Mouse (Mus musculus) right cerebral cortex, postnatal 25 days (tissue): ENCODE measurements at regions not wholly inside any gene's neighbourhood (a gene's known extent, or its start where the extent isn't known, plus 50 kb on each side); places are given as distances from the start of the nearest gene placed in this dataset.

Source experiments
- DNase-seq: peaks from one replicate; pipeline ENCODE4 v3.0.0; 2022

DNA sequence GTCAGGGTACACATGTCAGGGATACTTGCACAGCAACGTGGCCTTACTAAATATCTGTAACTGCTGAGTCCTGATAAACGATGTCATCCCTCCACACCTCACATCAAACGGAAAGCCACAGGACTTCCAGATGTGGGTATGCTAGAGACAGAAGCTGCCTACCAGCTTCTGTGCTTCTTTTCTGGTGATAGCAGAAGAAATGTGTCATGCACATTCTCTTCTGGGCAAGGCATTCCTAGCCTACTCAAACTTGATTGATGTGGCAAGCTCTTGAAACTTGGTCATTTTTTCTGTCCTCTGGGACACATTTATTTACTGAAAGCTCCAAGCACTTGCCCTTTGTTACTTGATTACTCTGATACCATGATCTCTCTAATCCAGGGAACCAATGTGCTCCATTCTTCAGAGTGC, 282.8 kb upstream of the Gm9747 start:
- DNase-seq: no peak

DNA sequence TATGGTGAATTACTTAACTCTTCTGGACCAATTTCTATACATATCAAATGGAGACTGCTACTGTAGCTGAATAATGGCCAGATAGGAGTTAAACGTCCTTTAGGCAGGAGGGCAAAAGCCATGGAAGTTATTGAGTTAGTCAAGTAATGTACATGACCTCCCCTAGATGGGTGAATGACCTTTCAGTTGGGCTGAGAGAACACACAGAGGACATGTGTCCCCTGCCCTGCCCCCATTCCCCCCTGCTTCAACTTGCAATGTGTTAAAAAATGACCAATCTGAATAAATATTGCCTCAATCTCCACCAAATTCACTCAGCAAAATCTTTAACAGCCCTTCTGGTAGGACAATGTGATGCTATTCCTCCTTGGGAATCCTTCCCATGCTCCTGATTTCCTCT, 282.1 kb upstream of the Gm9747 start:
- no peak for DNase-seq

DNA sequence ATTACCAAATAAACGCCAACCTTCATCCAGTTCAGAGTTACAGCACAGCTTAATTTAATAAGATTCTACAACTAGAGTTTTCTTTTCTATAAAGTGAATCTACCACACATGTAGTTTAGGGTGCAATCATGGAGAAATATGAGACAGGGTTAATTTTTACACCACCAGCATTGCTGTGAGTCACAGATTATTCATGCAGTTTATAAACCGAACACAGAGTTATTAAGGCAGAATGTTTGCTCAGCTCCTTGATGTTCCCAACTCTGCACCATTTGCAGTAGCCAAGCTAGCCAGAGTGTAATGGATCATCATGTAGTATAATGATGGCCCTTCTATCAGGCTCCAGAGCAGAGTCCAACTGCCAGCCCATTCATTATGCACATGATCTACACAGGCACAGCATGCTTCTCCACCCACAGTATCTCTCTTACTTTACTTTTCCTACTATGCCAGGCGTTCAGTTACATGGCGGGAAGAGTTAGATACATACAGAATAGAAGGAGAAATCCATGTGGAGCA, 281.4 kb upstream of the Gm9747 start:
- DNase-seq: no peak

DNA sequence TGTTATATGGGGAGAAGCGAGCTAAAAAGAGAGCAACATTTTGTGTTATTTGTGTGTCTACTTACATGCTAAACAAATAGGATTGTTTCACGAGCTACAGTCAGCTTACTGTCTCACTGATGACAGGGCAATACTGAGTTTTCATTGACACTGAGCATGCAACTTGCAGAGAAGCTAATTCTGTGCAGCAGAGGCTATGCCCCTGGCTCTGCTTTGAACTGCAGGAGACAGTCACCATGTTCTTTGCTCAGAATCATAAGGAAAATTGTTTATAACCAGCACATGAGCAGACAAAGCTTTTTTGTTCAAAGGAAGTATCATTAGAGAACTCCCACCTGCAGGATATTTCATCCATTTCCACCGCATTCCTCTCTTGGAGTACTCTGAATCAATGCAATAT, 280.8 kb upstream of the Gm9747 start:
- DNase-seq: no peak

DNA sequence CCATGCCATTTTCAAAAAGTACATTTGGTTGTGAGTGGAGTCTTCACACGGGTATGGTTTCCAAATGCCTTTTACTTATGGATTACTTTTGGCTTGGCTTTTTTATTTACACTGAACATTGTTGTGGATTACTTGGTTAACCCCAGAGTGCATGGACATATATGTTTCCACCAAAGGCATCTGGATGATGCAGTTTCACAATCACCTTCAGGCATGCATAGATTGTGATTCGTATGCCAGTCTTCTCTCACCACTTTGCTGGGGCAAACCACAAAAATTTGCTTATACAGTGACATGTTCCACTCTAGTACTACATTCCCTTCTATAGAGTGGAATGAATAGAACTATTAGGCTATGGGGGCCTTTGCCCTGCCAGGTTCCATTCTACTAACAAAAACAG, 278.4 kb upstream of the Gm9747 start:
- DNase-seq: no peak

DNA sequence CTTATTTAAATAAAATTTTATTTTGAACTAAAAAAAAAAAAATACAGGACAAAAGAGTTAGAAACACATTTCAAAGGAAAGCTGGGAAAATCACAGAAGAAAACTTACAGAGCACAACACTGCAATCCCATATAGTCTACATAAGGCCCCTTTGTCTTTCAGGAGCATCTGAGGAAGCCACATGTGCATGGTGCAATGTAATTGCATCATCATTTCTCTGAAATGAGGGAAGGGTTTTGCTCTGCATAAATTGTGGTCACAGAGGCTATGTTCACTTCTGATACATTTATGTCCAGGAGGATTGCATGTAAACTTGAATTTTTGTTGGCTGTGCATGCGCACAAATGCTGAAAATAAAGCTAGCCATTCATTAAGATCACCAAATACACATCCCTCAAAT, 265.9 kb upstream of the Gm9747 start:
- no peak for DNase-seq

DNA sequence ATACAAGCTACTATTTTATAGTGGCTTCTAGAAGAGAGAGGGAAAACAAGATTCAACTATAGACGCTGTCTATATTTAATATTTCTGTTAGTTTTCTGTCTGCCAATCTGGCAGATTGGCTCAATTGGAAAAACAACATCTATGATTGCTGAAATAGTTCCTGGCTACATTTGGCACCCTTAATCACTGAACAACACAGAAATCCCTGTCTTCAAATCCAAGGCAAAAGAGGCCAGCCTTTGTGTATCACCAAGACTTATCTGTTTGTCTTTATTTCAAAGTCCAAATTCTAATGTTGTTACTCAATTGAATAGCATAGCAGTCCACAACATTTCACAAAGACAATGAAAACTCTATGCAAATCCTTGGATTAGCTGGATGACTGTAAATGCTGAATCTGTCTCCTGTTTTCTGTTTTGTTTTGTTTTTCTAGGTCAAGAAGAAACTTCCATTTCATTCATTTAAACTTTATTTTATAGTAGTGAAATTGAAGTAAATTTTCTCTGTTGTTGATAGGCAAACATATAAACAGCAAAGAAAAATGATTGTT, 265.1 kb upstream of the Gm9747 start:
- DNase-seq: no peak

DNA sequence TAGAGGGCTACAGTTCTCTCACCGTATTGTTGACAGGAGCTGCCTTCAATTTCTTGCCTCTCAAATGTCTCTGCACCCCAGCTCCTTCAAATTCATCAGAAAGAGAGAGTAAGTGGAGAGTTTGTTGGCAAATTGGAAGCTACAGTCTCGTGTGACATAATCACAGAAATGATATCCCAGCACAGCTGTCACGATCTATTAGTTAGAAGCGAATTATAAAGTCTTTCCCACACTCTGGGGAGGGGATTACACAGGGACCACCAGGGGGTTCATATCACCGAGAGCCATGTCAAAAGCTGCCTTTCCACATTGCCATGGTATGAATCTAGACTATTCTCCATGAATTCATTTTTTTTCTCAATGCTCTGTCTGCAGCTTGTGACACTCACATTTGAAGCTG, 260.3 kb upstream of the Gm9747 start:
- DNase-seq: no peak

DNA sequence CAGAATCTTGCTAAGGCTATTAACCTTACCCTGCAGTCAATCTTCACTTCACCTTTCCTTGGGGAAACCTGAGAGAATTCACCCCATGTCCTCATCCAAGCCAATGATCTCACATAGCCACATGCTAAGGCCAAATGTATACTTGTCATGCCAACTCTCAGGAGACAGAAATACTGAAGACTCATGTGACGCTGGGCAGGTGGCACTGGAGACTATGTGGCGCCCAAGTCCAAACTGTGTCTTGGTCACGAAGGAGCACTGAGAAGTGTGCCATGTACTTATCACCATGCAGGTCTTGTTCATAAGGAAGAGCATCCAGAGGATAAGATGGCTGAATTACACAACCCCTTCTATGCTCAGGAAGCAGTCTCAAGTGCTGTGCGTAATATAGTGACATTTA, 259.4 kb upstream of the Gm9747 start:
- no peak for DNase-seq

DNA sequence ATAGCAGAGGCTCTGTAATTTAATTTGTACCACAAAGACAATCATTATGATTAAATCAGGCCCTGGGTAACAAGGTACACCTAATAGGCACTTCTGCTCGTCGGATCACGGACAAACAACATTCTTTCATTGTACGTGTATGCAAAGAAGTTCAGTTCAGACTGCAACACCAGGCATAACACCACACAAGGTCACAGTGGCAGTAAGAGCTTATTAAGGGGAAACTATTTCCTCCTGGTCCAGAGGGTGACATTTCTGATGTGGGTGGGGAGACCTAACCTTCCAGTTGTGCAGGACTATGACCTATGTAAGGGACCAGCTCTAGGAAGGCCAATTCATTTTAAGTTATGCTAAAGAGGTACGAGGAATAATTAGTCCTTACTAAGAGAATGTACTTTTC, 225.0 kb upstream of the Gm9747 start:
- DNase-seq: no peak

DNA sequence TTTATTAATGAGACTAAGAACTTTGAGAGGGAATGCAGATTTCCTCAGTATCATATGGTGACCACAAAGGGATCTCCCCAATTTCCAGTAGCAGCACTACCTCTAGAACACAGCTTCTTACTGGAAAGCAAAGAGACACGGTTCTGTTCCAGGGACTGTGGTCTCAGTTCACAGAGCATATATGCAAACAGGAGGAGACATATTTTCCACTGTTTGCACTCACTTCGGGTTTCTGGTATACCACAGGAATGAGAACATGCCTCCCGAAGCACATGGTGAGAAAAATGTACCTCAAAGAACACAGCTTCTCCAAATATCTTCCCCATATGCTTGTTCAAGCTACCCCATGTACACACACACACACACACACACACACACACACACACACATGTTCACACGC, 224.1 kb upstream of the Gm9747 start:
- no peak for DNase-seq

DNA sequence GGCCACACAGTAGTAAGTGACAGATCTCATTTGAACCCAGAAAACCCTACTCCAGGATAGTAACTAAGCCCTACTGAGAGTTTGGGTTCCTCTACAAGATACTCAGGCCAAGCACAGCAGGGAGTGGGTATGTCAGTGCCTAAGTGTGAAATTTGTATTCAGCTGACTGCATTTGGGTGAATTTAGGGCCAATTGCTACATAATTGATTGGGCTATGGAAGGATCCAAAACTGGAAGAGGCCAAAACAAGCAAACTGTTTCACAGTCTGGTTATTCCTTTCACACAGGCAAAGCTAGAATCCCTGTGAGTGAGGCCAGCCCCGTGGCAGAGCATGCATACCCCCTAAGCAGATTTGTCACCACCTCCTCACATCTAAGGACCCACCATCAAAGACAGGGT, 221.9 kb upstream of the Gm9747 start:
- DNase-seq: no peak

DNA sequence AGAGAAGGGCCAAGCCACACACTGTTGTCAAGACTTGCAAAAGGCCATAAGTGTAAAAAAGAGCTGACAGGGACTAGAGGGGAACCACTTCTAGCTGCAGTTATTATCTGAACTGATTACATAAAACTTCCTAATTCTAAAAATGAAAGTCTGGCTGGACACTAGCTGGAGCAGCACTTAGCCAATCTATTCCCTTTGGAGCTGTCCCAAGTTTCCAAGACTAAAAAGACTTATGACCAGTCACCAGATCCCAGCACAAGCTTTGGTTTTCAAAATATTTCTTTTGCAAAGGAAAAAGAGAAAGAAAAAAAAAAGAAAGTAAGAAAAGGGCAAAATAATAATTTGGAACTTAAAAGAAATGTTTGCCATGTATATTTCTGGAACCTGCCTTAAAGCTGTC, 217.6 kb upstream of the Gm9747 start:
- DNase-seq: no peak

DNA sequence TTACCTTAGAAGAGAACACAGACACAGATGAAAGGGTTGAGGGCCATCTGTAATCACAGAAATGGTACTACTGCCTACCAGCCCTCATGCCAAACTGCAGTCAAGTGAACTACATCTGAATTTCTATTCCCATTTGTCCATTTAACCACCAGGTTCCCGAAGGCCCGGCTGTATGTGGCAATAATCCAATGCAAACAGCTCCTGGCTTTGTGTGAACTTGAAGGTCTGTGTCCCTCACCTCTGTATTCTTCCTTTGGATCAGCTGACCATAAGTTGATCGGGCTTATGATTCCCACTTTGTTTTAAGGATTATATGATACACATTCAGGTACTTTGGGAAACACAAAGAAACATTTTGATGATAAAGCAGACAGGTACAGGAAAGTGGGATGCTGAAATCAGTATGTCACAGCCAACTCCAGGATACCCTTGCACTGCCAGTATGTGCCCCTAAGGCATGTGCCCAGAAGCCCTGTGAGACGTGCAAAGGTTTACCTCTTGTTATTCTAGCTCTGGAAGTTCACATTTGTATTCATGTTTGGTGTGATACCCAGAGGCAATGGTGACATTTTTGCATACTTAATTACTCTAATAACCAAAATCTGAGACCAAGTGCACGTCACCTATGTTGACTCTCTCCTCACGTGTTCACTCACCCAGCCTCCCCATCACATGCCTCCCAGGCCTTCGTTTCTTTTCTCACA, 214.1 kb upstream of the Gm9747 start:
- no peak for DNase-seq

DNA sequence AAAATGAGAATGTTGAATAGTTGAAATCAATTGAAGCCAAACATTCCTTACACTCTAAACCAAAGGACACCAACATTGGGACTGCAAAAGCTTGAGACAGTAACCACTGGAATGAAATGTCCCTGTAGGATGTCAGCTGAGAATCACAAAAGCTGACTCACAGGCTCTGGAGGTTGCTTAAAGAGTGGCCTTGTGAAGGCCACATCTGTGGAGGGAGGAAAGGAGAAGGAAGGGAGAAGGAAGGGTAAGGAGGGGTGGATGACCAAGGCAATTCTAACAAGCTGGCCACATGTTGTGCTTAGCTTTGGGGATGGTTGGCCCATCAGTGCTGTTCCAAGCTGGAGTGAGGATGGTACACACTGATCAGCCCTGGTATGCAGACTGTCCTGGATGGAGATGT, 205.2 kb upstream of the Gm9747 start:
- no peak for DNase-seq

DNA sequence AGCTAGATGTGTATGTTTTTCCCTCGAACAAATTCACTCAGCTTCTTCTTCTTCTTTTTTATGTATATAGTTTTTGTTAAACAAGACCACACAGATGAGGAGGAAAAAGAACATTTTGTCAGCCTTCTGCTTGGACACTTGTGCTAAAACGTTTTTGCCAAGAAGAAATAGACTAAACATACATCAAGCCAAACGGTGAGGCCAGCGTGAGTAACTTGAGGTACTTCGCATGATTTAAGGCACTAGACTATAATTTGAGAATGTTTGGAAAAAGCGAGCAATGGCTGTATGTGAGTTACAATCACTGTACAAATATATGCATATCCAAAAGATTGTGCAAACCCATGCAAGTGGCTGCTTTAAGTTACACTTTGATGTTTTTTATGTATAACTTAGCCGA, 201.8 kb upstream of the Gm9747 start:
- DNase-seq: no peak

DNA sequence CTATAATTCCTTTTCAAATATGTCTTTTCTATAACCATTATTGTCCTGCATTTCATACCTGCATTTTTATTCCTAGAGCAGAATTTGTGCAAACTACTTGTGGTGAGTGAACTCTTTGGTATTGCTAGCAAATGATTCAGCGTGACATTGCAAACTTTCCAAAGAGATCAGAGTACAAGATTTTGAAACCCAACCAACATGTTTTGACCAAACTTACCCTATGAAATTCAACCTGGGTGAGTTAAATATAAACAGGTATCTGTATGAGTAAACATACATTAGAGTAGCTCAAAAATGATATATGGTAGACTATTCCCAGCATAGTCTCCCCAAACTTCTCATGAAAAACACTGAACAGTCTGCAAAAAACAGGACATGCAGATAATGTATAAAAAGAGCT, 200.5 kb upstream of the Gm9747 start:
- DNase-seq: no peak

DNA sequence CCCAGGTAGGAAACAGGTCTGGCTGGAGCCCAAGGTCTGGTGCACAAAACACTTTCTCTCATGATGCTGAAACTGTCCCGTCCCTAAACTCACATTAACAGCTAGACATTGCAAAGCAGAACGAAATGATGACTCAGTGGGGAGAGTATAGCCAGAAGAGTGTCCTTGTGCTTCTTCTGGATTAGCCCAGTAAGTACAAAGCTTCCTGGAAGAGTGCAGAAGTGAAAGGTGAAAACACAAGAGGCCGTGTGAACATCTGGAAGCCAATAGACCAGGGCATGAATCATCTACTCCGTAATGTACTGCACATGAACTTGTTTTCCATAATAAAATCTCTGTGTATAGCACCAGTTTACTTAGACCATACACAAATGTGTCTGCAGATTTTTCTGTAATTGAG, 194.7 kb upstream of the Gm9747 start:
- no peak for DNase-seq

DNA sequence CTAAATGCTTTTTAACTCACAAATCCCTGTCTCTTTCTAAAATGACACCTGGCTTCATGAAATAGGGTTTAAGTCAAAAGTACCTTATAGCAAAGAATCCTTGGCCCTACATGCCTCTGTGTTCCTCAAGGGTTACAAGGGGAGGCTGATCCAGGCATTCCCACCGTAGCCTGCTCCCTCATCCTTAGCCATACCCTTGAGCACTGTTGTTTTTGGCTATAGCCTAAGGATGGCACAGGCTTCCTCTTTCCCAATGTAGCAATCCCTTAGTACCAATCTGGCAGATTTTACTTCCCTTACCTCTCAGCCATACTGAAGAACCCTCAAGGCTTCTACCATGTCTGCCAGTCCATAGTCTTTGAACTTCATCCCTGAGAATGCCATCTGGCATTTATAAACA, 194.2 kb upstream of the Gm9747 start:
- DNase-seq: no peak

DNA sequence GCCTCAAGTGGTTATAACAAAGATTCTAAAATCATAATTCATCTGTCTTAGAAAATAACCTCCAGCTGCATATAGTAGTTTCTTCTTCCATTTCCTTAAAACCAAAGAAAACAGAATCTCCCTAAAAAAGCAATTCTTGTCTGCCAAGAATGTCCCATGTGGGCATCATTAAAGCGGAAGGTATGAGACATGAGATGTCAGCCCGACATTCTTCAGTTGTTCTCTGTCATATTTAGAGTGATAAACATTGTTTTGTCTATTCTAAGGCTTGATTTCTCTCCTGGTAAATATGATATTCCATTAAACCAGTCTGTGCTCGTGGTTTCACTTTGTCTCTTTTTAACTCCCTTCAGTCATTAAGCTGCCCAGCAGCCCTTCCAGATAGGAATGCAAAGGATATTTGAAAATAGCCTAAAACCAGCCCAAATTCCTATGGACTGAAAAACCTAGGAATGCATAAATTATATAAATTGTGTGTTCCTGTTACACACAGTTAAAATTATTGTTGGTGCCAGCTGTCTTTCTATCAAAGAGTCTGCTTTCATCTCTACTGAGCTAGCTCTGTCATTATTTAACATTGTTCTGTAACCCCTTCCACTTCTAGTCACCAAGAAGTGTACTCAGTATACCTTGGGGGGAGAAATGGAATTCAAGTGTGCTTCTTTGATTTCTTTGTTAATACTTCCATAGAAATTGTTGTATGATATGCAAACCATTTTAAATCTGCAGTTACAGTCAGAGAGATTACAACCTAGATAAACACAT, 191.4 kb upstream of the Gm9747 start:
- DNase-seq: no peak

DNA sequence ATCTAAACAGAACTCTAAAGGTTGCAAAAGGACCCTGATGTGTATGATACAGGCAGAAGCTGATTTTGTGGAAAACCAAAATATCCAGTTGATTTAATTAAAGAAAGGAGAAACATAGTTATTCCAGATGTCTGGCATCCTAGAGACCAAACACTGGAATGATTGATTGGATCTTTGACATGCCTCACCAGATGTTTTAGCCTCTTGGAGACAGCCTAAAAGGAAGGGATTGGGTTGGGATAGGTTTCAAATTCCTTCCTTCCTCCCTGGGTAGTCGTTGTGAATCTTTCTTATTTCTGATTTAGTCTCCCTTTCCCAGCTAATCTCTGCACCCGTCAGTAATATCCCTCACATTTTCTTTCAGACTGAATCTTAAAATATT, 190.9 kb upstream of the Gm9747 start:
- DNase-seq: no peak

DNA sequence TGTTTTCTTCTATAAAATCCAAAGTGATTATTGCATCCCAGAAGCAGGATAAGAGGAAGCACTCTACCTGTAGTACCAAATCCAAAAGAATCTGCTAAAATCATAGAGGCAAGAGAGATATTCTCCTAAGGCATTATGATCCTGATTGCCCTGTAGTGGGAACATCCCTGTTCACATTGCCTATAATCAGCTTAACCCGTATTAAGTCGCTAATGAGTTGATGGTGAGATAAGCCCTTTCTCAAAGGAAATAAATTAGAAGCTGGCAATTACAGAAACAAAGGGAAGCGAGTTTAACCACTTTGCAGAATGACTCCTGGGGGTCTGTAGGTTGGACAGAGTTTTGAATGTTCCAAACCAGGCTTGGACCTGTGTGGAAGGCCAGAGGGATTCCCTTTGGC, 190.4 kb upstream of the Gm9747 start:
- no peak for DNase-seq

DNA sequence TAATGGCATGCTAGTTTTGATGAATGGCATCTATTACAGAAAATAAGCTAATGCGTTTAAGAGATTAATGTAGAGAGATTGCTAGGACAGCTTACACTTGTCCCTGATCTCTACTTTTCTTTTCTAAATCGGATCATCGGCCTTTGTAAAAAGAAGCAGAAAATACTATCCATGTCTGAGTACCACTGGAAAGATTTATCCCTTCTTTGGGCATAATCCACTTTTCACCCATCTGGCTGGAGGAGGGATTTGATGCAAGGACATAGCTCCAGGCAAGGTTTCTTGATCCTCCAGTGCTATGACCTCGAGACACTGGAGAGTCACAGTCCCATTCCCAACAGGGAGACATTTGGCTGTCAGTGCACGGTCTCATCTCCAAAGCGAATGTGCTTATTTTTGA, 166.6 kb upstream of the Gm9747 start:
- DNase-seq: no peak

DNA sequence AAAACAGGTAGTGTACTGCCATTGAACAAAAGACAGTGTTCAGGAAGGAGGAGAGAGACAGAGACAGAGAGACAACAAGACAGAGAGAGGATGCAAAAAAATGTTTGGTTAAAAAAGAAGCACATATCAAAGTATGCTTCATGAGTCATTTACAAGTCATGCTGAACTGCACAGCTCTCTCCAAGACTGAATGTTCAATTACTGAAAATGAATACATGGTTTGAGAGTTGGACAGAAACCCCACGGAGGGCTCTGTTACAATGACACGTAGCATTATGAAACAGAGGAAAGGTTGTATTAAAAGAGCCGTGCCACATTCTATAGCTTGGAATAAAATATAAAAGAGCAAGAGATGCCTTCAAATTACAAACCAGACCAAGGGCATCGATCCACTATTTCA, 164.3 kb upstream of the Gm9747 start:
- no peak for DNase-seq
